8 mouse cellular contexts compared by ENCODE assay signal in the genomic region with DNA sequence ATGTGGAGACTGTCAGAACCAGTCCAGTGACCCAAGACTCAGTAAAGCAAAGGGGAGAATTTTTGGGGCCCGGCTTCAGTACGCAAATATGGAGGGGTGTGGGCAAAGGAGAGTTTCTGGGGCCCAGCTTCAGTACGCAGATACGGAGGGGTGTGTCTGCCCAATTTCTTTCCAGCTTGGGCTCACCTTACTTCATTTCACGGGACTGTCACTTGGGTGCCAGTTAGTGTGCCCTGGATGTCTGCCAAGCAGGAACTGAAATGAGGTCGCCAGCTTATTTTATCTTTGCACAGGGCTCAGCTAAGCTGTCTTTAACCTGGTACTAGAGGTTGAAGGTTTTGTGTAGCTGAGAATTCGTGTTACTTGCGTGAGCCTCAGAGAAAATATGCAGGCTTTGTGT.
DNase-seq lines count a peak whose midpoint lies in the region.

No protein-coding gene starts in this region.

- DNase-seq in adrenal gland, adult 2 months, result peak; percentile 20
- no peak for DNase-seq in adrenal gland, adult 8-10 months
- peak; percentile 46 for DNase-seq in lung, postnatal 36 days
- DNase-seq in lung, postnatal 25 days (ENCODE audit: low spot score), result no peak
- peak; percentile 72 to 76 for DNase-seq in kidney, adult 8-10 months
- DNase-seq in urinary bladder, postnatal 14 days (ENCODE audit: low spot score), result peak; percentile 69
- no peak for DNase-seq in right cerebral cortex, adult 2 months (ENCODE audit: low spot score in 2 of 2)
- no peak for DNase-seq in MN1 (ENCODE audit: low spot score)

Comparison
In these comparisons a context has a peak if more than half of its experiments do, and no peak if none do; other contexts are left out.
1. DNase-seq: peak in adrenal gland, adult 2 months (single experiment), lung, postnatal 36 days (single experiment), kidney, adult 8-10 months (2 of 2) and urinary bladder, postnatal 14 days (single experiment); none in adrenal gland, adult 8-10 months (single experiment), lung, postnatal 25 days (single experiment), right cerebral cortex, adult 2 months (0 of 2) and MN1 (single experiment).